Mouse (Mus musculus): ENCODE data around the gene Plcd4. TPM values are rescaled to one million over a fixed set of nuclear protein-coding genes. Genes with fewer than 3 reads are reported as not detected.

The Plcd4 gene
- polyA plus RNA-seq, 1 experiment from 2014 or later = 0.17 TPM

Small RNAs within 50 kb of the gene (microRNA-seq; reads per million reads assigned to microRNA genes)
- gene Gm25035 (ENCODE audit: borderline number of aligned reads) = not detected

Other genes starting within 250 kb of the Plcd4 start
- 29.2 and 37.1 TPM in 2 replicates for gene Tmbim1, start 237.3 kb upstream of the Plcd4 start, polyA plus RNA-seq (2014; fragmentation: Nextera tagmentation; extraction: Ambion mirVana)
- 0.17 and 0.59 TPM in 2 replicates for gene Catip, start 180.8 kb upstream of the Plcd4 start, polyA plus RNA-seq (2014; fragmentation: Nextera tagmentation; extraction: Ambion mirVana)
- gene Slc11a1, start 167.7 kb upstream of the Plcd4 start, polyA plus RNA-seq (2014; fragmentation: Nextera tagmentation; extraction: Ambion mirVana) = 1.1 TPM in 2 replicates
- gene Ctdsp1, start 151.4 kb upstream of the Plcd4 start, polyA plus RNA-seq (2014; fragmentation: Nextera tagmentation; extraction: Ambion mirVana) = 59.6 and 63.8 TPM in 2 replicates
- 0.23 and 0.45 TPM in 2 replicates for gene Vil1, start 133.5 kb upstream of the Plcd4 start, polyA plus RNA-seq (2014; fragmentation: Nextera tagmentation; extraction: Ambion mirVana)
- gene Cnot9, start 36.8 kb upstream of the Plcd4 start, polyA plus RNA-seq (2014; fragmentation: Nextera tagmentation; extraction: Ambion mirVana) = 41.4 and 48.7 TPM in 2 replicates
- gene Usp37, start 1.4 kb downstream of the Plcd4 start, polyA plus RNA-seq (2014; fragmentation: Nextera tagmentation; extraction: Ambion mirVana) = 24.1 and 27.5 TPM in 2 replicates
- gene Zfp142, start 45.4 kb downstream of the Plcd4 start, polyA plus RNA-seq (2014; fragmentation: Nextera tagmentation; extraction: Ambion mirVana) = 5.7 and 6.6 TPM in 2 replicates
- gene Bcs1l, start 45.4 kb downstream of the Plcd4 start, polyA plus RNA-seq (2014; fragmentation: Nextera tagmentation; extraction: Ambion mirVana) = 22.0 and 26.7 TPM in 2 replicates
- 6.0 and 6.1 TPM in 2 replicates for gene Rnf25, start 58.5 kb downstream of the Plcd4 start, polyA plus RNA-seq (2014; fragmentation: Nextera tagmentation; extraction: Ambion mirVana)
- 4.3 and 4.6 TPM in 2 replicates for gene Stk36, start 58.6 kb downstream of the Plcd4 start, polyA plus RNA-seq (2014; fragmentation: Nextera tagmentation; extraction: Ambion mirVana)
- gene Ttll4, start 118.9 kb downstream of the Plcd4 start, polyA plus RNA-seq (2014; fragmentation: Nextera tagmentation; extraction: Ambion mirVana) = 15.8 and 21.4 TPM in 2 replicates
- 14.3 and 15.2 TPM in 2 replicates for gene Cyp27a1, start 170.7 kb downstream of the Plcd4 start, polyA plus RNA-seq (2014; fragmentation: Nextera tagmentation; extraction: Ambion mirVana)
- 5.5 and 5.7 TPM in 2 replicates for gene Prkag3, start 206.3 kb downstream of the Plcd4 start, polyA plus RNA-seq (2014; fragmentation: Nextera tagmentation; extraction: Ambion mirVana)
- 0.46 and 0.68 TPM in 2 replicates for gene Wnt6, start 229.0 kb downstream of the Plcd4 start, polyA plus RNA-seq (2014; fragmentation: Nextera tagmentation; extraction: Ambion mirVana)
- not detected in 2 replicates for gene Wnt10a, start 248.6 kb downstream of the Plcd4 start, polyA plus RNA-seq (2014; fragmentation: Nextera tagmentation; extraction: Ambion mirVana)